ENCODE assay signal across 25 mouse cellular contexts in genomic region chr7:49420139-49420802, GRCm38 (mm10).
DNase-seq lines count a peak whose midpoint lies in the region; ATAC-seq lines count a peak whose summit lies in the region.
"Had no signal": no experiment of that assay in that cellular context is flagged by ENCODE, and none has a peak within 500 bp of the region (broad histone marks: within the 10 kb centered on the region; RNA-seq: fewer than 3 reads in every experiment).

No protein-coding gene starts in this region.

- no peak overlapping the region for H3K4me3 ChIP-seq in embryonic facial prominence, embryonic 13.5 days
- no peak overlapping the region for H3K4me3 ChIP-seq in embryonic facial prominence, embryonic 10.5 days
- no peak overlapping the region for H3K4me3 ChIP-seq in embryonic facial prominence, embryonic 15.5 days (replicated peaks)
- H3K4me3 ChIP-seq: liver, embryonic 12.5 days; midbrain, embryonic 12.5 days; stomach, embryonic 15.5 days had no signal

- no peak overlapping the region; the same call in 1 of the 2 replicates for H3K27ac ChIP-seq in embryonic facial prominence, embryonic 13.5 days
- no peak overlapping the region for H3K27ac ChIP-seq in embryonic facial prominence, embryonic 10.5 days (replicated peaks)
- peak overlapping the region; percentile 48; the same call in 1 of the 2 replicates for H3K27ac ChIP-seq in embryonic facial prominence, embryonic 15.5 days (replicated peaks)
- H3K27ac ChIP-seq: hindbrain, embryonic 14.5 days; liver, embryonic 12.5 days; midbrain, embryonic 12.5 days; stomach, embryonic 15.5 days had no signal

- no peak overlapping the region for H3K9ac ChIP-seq in embryonic facial prominence, embryonic 13.5 days
- H3K9ac ChIP-seq in embryonic facial prominence, embryonic 15.5 days = no peak overlapping the region
- H3K9ac ChIP-seq: hindbrain, embryonic 14.5 days; liver, embryonic 12.5 days; midbrain, embryonic 12.5 days; stomach, embryonic 15.5 days had no signal

- no peak overlapping the region for H3K4me2 ChIP-seq in embryonic facial prominence, embryonic 13.5 days
- no peak overlapping the region for H3K4me2 ChIP-seq in embryonic facial prominence, embryonic 15.5 days (replicated peaks)
- H3K4me2 ChIP-seq: hindbrain, embryonic 14.5 days; liver, embryonic 12.5 days; midbrain, embryonic 12.5 days; stomach, embryonic 15.5 days had no signal

- no peak for DNase-seq in embryonic facial prominence, embryonic 10.5 days (ENCODE audit: low spot score)
- peak; percentile 30 to 37 for DNase-seq in heart, postnatal 10 days
- DNase-seq in heart, postnatal 36 days = no peak
- DNase-seq in CD4-positive helper T cell, adult 2 months (ENCODE audit: low read depth, low spot score) = peak; percentile 21
- DNase-seq in left cerebral cortex, adult 9 months (ENCODE audit: low spot score in 2 of 2) = no peak
- no peak for DNase-seq in left cerebral cortex, postnatal 36 days (ENCODE audit: low spot score in 2 of 2)
- DNase-seq: adrenal gland, adult 8-10 months; cerebellum, adult 9-10 months; gastrocnemius, postnatal 25 days; heart, postnatal 4 days; kidney, adult 18-20 months; kidney, postnatal 4 days; layer of hippocampus, adult 9-11 months; left cerebral cortex, postnatal 4 days; lung, adult 18-20 months; lung, postnatal 14 days; thymus, postnatal 25 days had no signal

- intact Hi-C loops in heart, postnatal 10 days (cut with DNase I) = no loop called here
- intact Hi-C loops in heart, postnatal 36 days (cut with DNase I) = loop anchor here (5.0 kb wide), 1 partner anchor 143 kb away; no protein-coding TSS in a partner anchor
- intact Hi-C loops in left cerebral cortex, postnatal 36 days (cut with DNase I) = no loop called here

- H3K4me1 ChIP-seq in embryonic facial prominence, embryonic 13.5 days = peaks cover 35% of the 10 kb centered on the region
- H3K4me1 ChIP-seq in embryonic facial prominence, embryonic 10.5 days = 0 out of 2 replicates have a peak, but pooled peaks cover 4% of the 10 kb centered on the region
- H3K4me1 ChIP-seq in embryonic facial prominence, embryonic 15.5 days = peaks cover 36% of the 10 kb centered on the region
- H3K4me1 ChIP-seq: liver, embryonic 12.5 days; midbrain, embryonic 12.5 days; stomach, embryonic 15.5 days had no signal

- 0 out of 2 replicates have a peak, but pooled peaks have one; percentile 10 for ATAC-seq in embryonic facial prominence, embryonic 13.5 days (ENCODE audit: insufficient number of reproducible peaks, insufficient read depth, low FRiP score, low TSS enrichment, low read depth)
- ATAC-seq in embryonic facial prominence, embryonic 15.5 days (ENCODE audit: insufficient number of reproducible peaks, low FRiP score, low TSS enrichment, low read depth) = no peak
- ATAC-seq: CD4-positive, CD25-positive, alpha-beta regulatory T cell, adult 4 months; inflammation-experienced regulatory T-cells, adult 6 months; liver, embryonic 12.5 days had no signal

- no peaks in the 10 kb centered on the region for H3K27me3 ChIP-seq in embryonic facial prominence, embryonic 13.5 days
- no peaks in the 10 kb centered on the region for H3K27me3 ChIP-seq in embryonic facial prominence, embryonic 10.5 days (replicated peaks; ENCODE audit: low read depth, poor library complexity, severe bottlenecking)
- no peaks in the 10 kb centered on the region for H3K27me3 ChIP-seq in embryonic facial prominence, embryonic 15.5 days
- H3K27me3 ChIP-seq: liver, embryonic 12.5 days; midbrain, embryonic 12.5 days; stomach, embryonic 15.5 days had no signal

- no peaks in the 10 kb centered on the region for H3K36me3 ChIP-seq in embryonic facial prominence, embryonic 13.5 days
- no peaks in the 10 kb centered on the region for H3K36me3 ChIP-seq in embryonic facial prominence, embryonic 10.5 days (replicated peaks)
- no peaks in the 10 kb centered on the region for H3K36me3 ChIP-seq in embryonic facial prominence, embryonic 15.5 days
- H3K36me3 ChIP-seq: liver, embryonic 12.5 days had no signal

- no peaks in the 10 kb centered on the region for H3K9me3 ChIP-seq in embryonic facial prominence, embryonic 13.5 days
- no peaks in the 10 kb centered on the region for H3K9me3 ChIP-seq in embryonic facial prominence, embryonic 10.5 days
- no peaks in the 10 kb centered on the region for H3K9me3 ChIP-seq in embryonic facial prominence, embryonic 15.5 days (replicated peaks)
- H3K9me3 ChIP-seq: liver, embryonic 12.5 days; midbrain, embryonic 12.5 days; stomach, embryonic 15.5 days had no signal

- WGBS in embryonic facial prominence, embryonic 13.5 days = 75% methylated on average over 17 of the region's 17 CpGs
- 88% methylated on average over 17 of the region's 17 CpGs for WGBS in embryonic facial prominence, embryonic 10.5 days
- WGBS in embryonic facial prominence, embryonic 15.5 days = 69% methylated on average over 17 of the region's 17 CpGs

Comparison
In these comparisons a context has a peak if more than half of its experiments do, and no peak if none do; other contexts are left out.
1. DNase-seq: peak in heart, postnatal 10 days (2 of 2) and CD4-positive helper T cell, adult 2 months (single experiment); none in embryonic facial prominence, embryonic 10.5 days (single experiment), heart, postnatal 36 days (0 of 2), left cerebral cortex, adult 9 months (0 of 2) and left cerebral cortex, postnatal 36 days (0 of 2).